Mouse (Mus musculus) granulocyte monocyte progenitor cell, adult 5-6 weeks (primary cell): ENCODE results near the gene Atp23. TPM values are rescaled to one million over a fixed set of nuclear protein-coding genes. Genes with fewer than 3 reads are reported as not detected.
A peak's percentile ranks its signal among the peaks of the same experiment; 100 is the strongest.
"Not testable (repeated sequence)": the region's sequence is repeated elsewhere in the genome, so short reads cannot be mapped to it uniquely, and the experiment has no call there.

Source experiments
- ATAC-seq: replicated peaks from 2 replicates; pipeline ENCODE4 v1.8.0; 2016; ENCODE audit warnings: mild to moderate bottlenecking, moderate TSS enrichment, inconsistent platforms; ENCODE audit not compliant: poor library complexity, severe bottlenecking
- total RNA-seq, 2 experiments: library from RNA; stranded (forward) in 1 of 2; stranded (reverse) in 1 of 2; fragments of 200-712, 200-1000 nt in 1 of 2; fragments of >200 nt in 1 of 2; fragmentation: Nextera tagmentation in 1 of 2; gene quantifications; 2 replicates each; pipeline ENCODE4 v1.2.3; 2014 to 2017

Gene Atp23
- total RNA-seq, 2 experiments from 2014 or later: 12.8 to 20.2 TPM

DNA sequence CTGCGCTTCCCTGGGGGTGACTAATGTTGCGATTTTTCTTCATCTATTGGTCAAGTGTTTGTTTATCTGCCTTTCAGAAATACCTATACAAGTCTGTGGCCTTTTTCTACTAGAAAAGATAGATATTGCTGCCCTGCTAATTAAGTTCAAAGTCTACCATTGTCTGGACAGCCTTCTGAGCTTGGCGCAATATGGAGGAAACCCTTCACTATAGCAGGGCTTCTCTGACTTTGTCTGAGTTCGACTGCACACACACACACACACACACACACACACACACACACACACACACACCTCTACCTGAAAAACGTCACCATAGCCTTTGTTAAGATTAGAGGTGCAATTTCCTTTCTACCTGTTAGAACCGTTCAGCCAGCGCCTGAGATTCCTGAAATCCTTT, 72.5 kb downstream of the Atp23 start:
- ATAC-seq: no peak

DNA sequence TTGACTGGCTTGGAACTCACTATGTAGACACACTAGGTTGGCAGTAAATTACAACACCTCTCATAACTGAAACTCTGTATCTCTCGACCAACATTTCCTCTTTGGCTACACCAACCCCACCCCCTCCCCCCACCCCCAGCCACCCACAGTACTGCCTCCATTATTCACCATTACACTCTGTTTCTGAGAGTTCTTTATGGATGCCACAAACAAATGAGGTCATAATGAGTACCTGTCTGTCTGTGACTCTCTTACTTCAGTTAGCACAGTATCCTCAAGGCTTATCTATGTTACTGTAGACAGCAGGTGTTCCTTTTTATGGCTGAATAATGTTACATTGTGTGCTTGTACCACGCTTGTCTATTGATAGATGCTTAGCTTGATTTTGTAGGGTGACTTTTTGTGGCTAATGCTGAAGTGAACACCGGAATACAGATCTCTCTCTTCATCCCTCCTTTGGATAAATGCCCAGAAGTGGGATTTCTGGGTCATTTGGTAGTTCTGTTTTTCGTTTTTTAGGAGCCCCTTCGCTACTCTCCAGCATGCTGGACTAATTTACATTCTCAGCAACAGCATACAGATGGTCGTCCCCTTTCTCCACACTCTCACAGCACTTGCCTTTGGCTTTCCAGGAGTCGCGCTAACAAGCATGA, 73.1 kb downstream of the Atp23 start:
- peak; percentile 99 for ATAC-seq

DNA sequence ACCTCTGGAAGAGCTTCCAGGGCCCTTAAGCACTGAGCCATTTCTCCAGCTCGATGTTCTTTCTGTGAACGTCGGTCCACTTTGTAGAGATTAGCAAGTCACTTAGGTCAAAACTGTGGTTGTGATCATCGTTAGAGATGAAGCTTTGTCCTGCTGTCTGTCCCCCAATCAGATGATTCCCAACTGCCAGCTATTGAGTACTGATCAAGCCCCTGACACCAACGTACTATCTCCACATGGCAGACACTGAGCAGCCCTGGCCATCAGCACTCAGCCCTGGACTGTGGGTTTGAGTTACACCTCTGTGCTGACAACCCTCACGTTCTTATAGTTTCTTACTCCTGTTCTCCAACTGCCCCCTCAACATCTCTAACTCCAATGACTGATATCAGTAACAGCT, 74.2 kb downstream of the Atp23 start:
- no peak for ATAC-seq

DNA sequence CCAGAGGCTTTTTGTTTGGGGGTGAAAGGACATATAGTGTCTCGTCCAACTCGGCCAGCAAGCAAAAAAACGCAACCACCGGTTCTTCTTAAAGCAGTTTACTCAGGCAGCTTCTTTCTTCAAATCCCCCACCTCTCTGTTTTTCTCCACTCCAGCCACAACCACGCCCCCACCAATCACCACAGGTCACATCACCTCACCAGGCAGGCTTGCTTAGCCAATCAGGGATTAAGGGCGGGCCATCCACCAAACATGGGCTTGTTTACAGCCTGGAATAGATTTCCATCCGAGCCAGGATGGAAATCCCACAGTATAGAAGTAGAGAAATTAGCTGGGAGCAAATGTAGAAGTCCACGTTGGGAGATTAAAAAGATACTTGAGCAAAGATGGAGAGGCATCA, 74.9 kb downstream of the Atp23 start:
- not testable (repeated sequence) for ATAC-seq

DNA sequence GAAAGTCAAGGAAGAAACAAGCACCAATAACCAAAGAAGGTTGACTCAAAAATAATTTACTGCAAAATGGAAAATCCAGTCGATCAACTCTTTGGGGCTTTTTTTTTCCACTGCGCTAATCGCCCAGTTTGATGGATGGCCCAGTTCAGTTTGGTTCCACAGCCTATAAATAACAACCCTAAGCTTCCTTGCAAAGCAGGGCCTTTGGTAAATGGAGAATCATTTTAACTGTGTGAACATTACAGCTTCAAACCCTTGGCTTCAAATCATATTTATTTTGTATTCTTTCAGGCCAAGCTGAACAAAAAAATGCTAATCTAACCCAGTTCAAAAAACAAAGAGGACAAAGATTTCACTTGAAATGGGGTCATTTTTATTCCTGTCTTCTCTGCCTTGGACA, 78.7 kb downstream of the Atp23 start:
- no peak for ATAC-seq

Other genes with a start within 250 kb of the Atp23 start
- 53.4 and 62.9 TPM in 2 replicates for gene Ctdsp2, start 77.4 kb upstream of the Atp23 start, total RNA-seq (2014; fragmentation: Nextera tagmentation)
- 21.2 and 21.5 TPM in 2 replicates for gene Ctdsp2, start 77.4 kb upstream of the Atp23 start, total RNA-seq (2017)
- gene Avil, start 99.4 kb upstream of the Atp23 start, total RNA-seq (2014; fragmentation: Nextera tagmentation): not detected in 2 replicates
- gene Avil, start 99.4 kb upstream of the Atp23 start, total RNA-seq (2017): not detected in 2 replicates
- 32.9 and 52.7 TPM in 2 replicates for gene Tsfm, start 129.5 kb upstream of the Atp23 start, total RNA-seq (2014; fragmentation: Nextera tagmentation)
- 33.1 and 41.5 TPM in 2 replicates for gene Tsfm, start 129.5 kb upstream of the Atp23 start, total RNA-seq (2017)
- 40.4 and 47.0 TPM in 2 replicates for gene Mettl1, start 140.1 kb upstream of the Atp23 start, total RNA-seq (2014; fragmentation: Nextera tagmentation)
- 25.8 and 36.7 TPM in 2 replicates for gene Mettl1, start 140.1 kb upstream of the Atp23 start, total RNA-seq (2017)
- gene Eef1akmt3, start 140.2 kb upstream of the Atp23 start, total RNA-seq (2014; fragmentation: Nextera tagmentation): 0.13 TPM in 1 of 2 replicates, not detected in the other
- gene Eef1akmt3, start 140.2 kb upstream of the Atp23 start, total RNA-seq (2017): not detected in 2 replicates
- gene Cyp27b1, start 146.9 kb upstream of the Atp23 start, total RNA-seq (2014; fragmentation: Nextera tagmentation): 0.45 TPM in 1 of 2 replicates, not detected in the other
- 0.69 TPM in 1 of 2 replicates, not detected in the other for gene Cyp27b1, start 146.9 kb upstream of the Atp23 start, total RNA-seq (2017)
- not detected in 2 replicates for gene March9, start 158.8 kb upstream of the Atp23 start, total RNA-seq (2014; fragmentation: Nextera tagmentation)
- not detected in 2 replicates for gene March9, start 158.8 kb upstream of the Atp23 start, total RNA-seq (2017)
- 721 and 802 TPM in 2 replicates for gene Cdk4, start 162.2 kb upstream of the Atp23 start, total RNA-seq (2014; fragmentation: Nextera tagmentation)
- gene Cdk4, start 162.2 kb upstream of the Atp23 start, total RNA-seq (2017): 568 and 716 TPM in 2 replicates
- gene Tspan31, start 168.9 kb upstream of the Atp23 start, total RNA-seq (2014; fragmentation: Nextera tagmentation): 92.4 and 102 TPM in 2 replicates
- 82.5 and 82.6 TPM in 2 replicates for gene Tspan31, start 168.9 kb upstream of the Atp23 start, total RNA-seq (2017)
- 26.3 and 27.2 TPM in 2 replicates for gene Agap2, start 173.9 kb upstream of the Atp23 start, total RNA-seq (2014; fragmentation: Nextera tagmentation)
- gene Agap2, start 173.9 kb upstream of the Atp23 start, total RNA-seq (2017): 18.8 and 34.4 TPM in 2 replicates
- 73.3 and 80.0 TPM in 2 replicates for gene Os9, start 219.8 kb upstream of the Atp23 start, total RNA-seq (2014; fragmentation: Nextera tagmentation)
- 202 and 218 TPM in 2 replicates for gene Os9, start 219.8 kb upstream of the Atp23 start, total RNA-seq (2017)